Mouse (Mus musculus) liver, embryonic 12.5 days (tissue): Measurements from ENCODE around the gene Rad18. TPM values are rescaled to one million over a fixed set of nuclear protein-coding genes. Genes with fewer than 3 reads are reported as not detected.

ENCODE experiments used
- ATAC-seq: fragments of 200-750 bp; cut with Nextera tagmentation; 2 replicates; pipeline ENCODE4 v1.8.0; 2017; ENCODE audit warnings: moderate number of reproducible peaks, mild to moderate bottlenecking, moderate library complexity
- H3K27ac ChIP-seq: fragments of 300-500 bp; sonication (generic); 2 replicates; pipeline ENCODE4 v1.5.1; 2016; ENCODE audit warnings: mild to moderate bottlenecking
- H3K27me3 ChIP-seq: fragments of 300-500 bp; sonication (generic); replicated peaks from 2 replicates; pipeline ENCODE4 v1.6.1; 2016; ENCODE audit warnings: mild to moderate bottlenecking, moderate library complexity
- H3K36me3 ChIP-seq: fragments of 300-500 bp; sonication (generic); 2 replicates; pipeline ENCODE4 v1.6.1; 2016; ENCODE audit warnings: mild to moderate bottlenecking, moderate library complexity
- H3K4me1 ChIP-seq: fragments of 300-500 bp; sonication (generic); 2 replicates; pipeline ENCODE4 v1.6.1; 2016
- H3K4me2 ChIP-seq: fragments of 300-500 bp; sonication (generic); 2 replicates; pipeline ENCODE4 v1.6.1; 2016; ENCODE audit warnings: mild to moderate bottlenecking, moderate library complexity
- H3K4me3 ChIP-seq: fragments of 300-500 bp; sonication (generic); 2 replicates; pipeline ENCODE4 v1.5.1; 2016; ENCODE audit warnings: mild to moderate bottlenecking, moderate library complexity
- H3K9ac ChIP-seq: fragments of 300-500 bp; sonication (generic); 2 replicates; pipeline ENCODE4 v1.6.1; 2016; ENCODE audit warnings: mild to moderate bottlenecking, moderate library complexity
- H3K9me3 ChIP-seq: fragments of 300-500 bp; sonication (generic); replicated peaks from 2 replicates; pipeline ENCODE4 v1.6.1; 2016; ENCODE audit warnings: mild to moderate bottlenecking, moderate library complexity
- WGBS: fragments of 180-500 bp; shearing (Covaris S2); methylation state at CpG from one replicate; pipeline ENCODE4 v1.1.7; 2016; ENCODE audit not compliant: insufficient replicate concordance; 5-methylcytosine and 5-hydroxymethylcytosine counted together
- polyA plus RNA-seq: library from polyadenylated mRNA; unstranded; fragments of >200 nt; fragmentation: Nextera tagmentation; extraction: Ambion mirVana; gene quantifications from 2 replicates; pipeline ENCODE4 v1.2.1, GENCODE M21; 2016

The Rad18 gene
- polyA plus RNA-seq, 1 experiment from 2014 or later = 39.8 TPM

DNA sequence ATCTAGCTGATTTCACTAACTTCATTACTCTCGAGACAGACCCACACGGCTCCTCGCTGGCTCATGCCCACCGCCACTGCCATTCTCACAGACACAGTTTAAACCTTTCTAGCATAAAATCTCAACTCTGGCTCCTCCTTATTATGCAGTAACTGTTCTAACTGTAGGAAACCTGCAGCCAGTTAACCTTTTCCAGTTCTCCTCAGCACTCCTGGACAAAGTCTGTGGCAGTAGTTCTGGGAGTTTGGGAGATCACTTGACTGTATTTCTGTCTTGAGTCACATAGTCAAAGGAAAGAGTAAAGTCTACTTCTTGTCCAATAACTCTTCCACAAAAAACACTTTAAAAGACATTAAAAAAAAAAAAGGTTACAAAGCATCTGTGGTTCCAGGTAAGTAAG is 66.2 kb downstream of the Rad18 start:
- no peaks in the 10 kb centered on the region for H3K4me1 ChIP-seq
- no peak overlapping the region for H3K4me3 ChIP-seq
- no peaks in the 10 kb centered on the region for H3K9me3 ChIP-seq
- no peak overlapping the region for H3K4me2 ChIP-seq
- no peak overlapping the region for H3K9ac ChIP-seq
- WGBS = 89% methylated on average over 4 of the region's 4 CpGs
- H3K27ac ChIP-seq = no peak overlapping the region
- no peak for ATAC-seq
- H3K27me3 ChIP-seq = no peaks in the 10 kb centered on the region
- peaks cover 66% of the 10 kb centered on the region for H3K36me3 ChIP-seq

- Histone ChIP-seq H3K4me2 (no peak overlapping the region), H3K36me3 (peaks cover 64% of the 10 kb centered on the region), H3K9me3 (no peaks in the 10 kb centered on the region), H3K4me3 (no peak overlapping the region), H3K27me3 (no peaks in the 10 kb centered on the region), H3K4me1 (no peaks in the 10 kb centered on the region), H3K27ac (no peak overlapping the region), H3K9ac (no peak overlapping the region)
- 83% methylated on average over 8 of the region's 8 CpGs for WGBS
- no peak for ATAC-seq
Measured at GRCm38 (mm10) chr6:112628301-112628700, 68.2 kb downstream of the Rad18 start.

DNA sequence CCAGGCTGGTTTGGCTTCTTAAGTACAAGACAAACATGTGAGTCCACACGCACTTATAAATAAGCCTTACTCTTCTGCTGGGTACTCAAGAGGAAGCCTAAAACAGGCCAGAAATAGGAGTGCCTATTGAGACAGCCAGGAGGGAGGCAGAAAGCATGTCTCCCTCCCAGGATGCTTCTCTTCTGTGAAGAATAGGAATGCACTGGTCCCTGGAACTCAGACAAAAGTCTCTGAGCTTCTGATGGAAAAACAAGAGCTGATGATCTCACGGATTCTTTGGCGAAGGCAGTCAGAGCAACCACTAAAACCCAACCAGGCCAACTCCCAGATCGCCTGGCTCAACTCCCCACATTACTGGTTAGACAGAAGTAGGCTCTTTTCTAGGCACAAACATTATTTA is 74.2 kb downstream of the Rad18 start:
- H3K9me3 ChIP-seq = no peaks in the 10 kb centered on the region
- no peak overlapping the region for H3K4me3 ChIP-seq
- WGBS = 83% methylated on average over 4 of the region's 4 CpGs
- H3K27ac ChIP-seq = no peak overlapping the region
- H3K9ac ChIP-seq = no peak overlapping the region
- H3K4me1 ChIP-seq = 0 out of 2 replicates have a peak, but pooled peaks cover 5% of the 10 kb centered on the region
- no peaks in the 10 kb centered on the region for H3K27me3 ChIP-seq
- no peak overlapping the region for H3K4me2 ChIP-seq
- peaks cover 71% of the 10 kb centered on the region for H3K36me3 ChIP-seq
- no peak for ATAC-seq

DNA sequence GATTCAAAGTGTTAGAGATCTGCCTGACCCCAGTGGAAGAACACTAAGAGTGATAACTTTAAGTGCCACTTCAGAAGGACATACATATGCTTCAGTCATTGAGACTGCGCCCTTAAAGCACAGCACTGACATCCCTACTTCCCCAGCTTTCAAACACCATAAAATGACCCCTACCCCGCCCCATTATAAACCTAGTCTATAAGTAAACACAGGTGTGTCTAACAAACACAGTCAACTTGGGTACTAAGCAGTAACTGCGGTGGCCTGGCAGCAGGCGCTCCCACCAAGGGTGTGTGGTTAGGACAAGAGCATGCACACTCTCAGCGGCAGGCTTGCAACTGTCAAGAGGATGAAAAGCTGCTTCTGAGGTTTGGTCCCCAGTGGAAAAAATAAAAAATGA is 76.5 kb downstream of the Rad18 start:
- H3K4me2 ChIP-seq = no peak overlapping the region
- no peak overlapping the region for H3K27ac ChIP-seq
- H3K4me1 ChIP-seq = 0 out of 2 replicates have a peak, but pooled peaks cover 5% of the 10 kb centered on the region
- H3K4me3 ChIP-seq = no peak overlapping the region
- no peak for ATAC-seq
- no peak overlapping the region for H3K9ac ChIP-seq
- H3K36me3 ChIP-seq = peaks cover 52% of the 10 kb centered on the region
- 81% methylated on average over 5 of the region's 5 CpGs for WGBS
- H3K9me3 ChIP-seq = no peaks in the 10 kb centered on the region
- no peaks in the 10 kb centered on the region for H3K27me3 ChIP-seq

DNA sequence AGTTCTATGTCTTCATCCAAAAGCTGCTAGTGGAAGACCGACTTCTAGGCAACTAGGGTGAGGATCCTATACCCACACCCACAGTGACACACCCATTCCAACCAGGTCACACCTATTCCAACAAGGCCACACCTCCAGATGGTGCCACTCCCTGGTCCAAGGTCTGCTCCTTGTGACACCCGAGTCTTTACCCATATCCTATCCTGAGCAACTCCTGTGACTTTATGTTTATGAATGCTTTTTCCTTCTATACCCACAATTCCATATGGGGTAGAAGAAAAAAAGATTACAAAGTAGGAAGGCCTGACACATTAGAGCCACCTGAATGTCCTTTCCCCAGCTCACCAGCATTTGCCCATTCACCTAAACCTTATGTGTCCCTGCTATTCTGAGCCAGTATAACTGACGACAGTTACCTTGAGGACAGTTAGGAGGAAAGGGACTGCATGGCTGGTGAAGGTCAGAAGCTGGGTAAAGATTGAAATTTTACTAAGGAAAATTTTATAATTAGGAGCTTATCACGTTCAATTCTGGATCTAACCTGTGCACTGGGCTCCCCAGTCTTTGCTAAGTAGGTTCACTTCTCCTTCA is 78.7 kb downstream of the Rad18 start:
- H3K27ac ChIP-seq = no peak overlapping the region
- no peak overlapping the region for H3K4me2 ChIP-seq
- 80% methylated on average over 4 of the region's 4 CpGs for WGBS
- no peak for ATAC-seq
- 0 out of 2 replicates have a peak, but pooled peaks cover 5% of the 10 kb centered on the region for H3K4me1 ChIP-seq
- no peak overlapping the region for H3K9ac ChIP-seq
- no peak overlapping the region for H3K4me3 ChIP-seq
- H3K27me3 ChIP-seq = no peaks in the 10 kb centered on the region
- H3K9me3 ChIP-seq = no peaks in the 10 kb centered on the region
- peaks cover 41% of the 10 kb centered on the region for H3K36me3 ChIP-seq

- WGBS = 82% methylated on average over 4 of the region's 4 CpGs
- no peak for ATAC-seq
- Histone ChIP-seq H3K9ac (no peak overlapping the region), H3K4me1 (no peaks in the 10 kb centered on the region), H3K4me2 (no peak overlapping the region), H3K27me3 (no peaks in the 10 kb centered on the region), H3K27ac (no peak overlapping the region), H3K4me3 (no peak overlapping the region), H3K9me3 (no peaks in the 10 kb centered on the region), H3K36me3 (no peaks in the 10 kb centered on the region)
Measured at GRCm38 (mm10) chr6:112609027-112609426, 87.5 kb downstream of the Rad18 start.

- no peak for ATAC-seq
- Histone ChIP-seq H3K4me1 (no peaks in the 10 kb centered on the region), H3K4me2 (no peak overlapping the region)
Measured at GRCm38 (mm10) chr6:112603866-112604265, 92.6 kb downstream of the Rad18 start.

GRCm38 (mm10) chr6:112594971-112595370 is 101.5 kb downstream of the Rad18 start:
- Histone ChIP-seq H3K4me1 (no peaks in the 10 kb centered on the region), H3K9ac (no peak overlapping the region), H3K4me3 (no peak overlapping the region), H3K4me2 (no peak overlapping the region), H3K36me3 (no peaks in the 10 kb centered on the region), H3K9me3 (no peaks in the 10 kb centered on the region), H3K27ac (no peak overlapping the region), H3K27me3 (no peaks in the 10 kb centered on the region)
- ATAC-seq = no peak
- WGBS = 72% methylated on average over 7 of the region's 7 CpGs

More at GRCm38 (mm10) chr6:112603866-112604265, 92.6 kb downstream of the Rad18 start:
- Histone ChIP-seq H3K9me3 (no peaks in the 10 kb centered on the region), H3K27ac (no peak overlapping the region), H3K9ac (no peak overlapping the region), H3K36me3 (no peaks in the 10 kb centered on the region), H3K4me3 (no peak overlapping the region), H3K27me3 (no peaks in the 10 kb centered on the region)

DNA sequence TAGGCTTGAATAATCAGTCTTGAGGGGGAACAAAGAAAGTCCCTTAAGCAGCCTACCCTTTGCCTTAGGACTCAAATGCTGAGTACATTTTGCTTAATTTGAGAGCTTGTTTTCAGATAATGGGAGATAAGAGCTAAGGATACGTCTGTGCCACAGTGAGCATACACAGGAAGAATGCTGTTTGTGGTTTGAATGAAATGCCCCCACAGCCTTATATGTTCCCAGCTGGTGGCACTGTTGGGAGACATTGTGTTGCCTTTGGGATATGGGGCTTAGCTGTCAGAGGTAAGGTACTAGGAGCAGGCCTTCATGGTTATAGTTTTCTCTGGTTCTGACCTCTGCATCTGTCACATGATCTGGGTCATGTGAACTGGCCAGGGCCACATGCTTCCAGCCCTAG is 108.6 kb downstream of the Rad18 start:
- H3K27me3 ChIP-seq = no peaks in the 10 kb centered on the region

DNA sequence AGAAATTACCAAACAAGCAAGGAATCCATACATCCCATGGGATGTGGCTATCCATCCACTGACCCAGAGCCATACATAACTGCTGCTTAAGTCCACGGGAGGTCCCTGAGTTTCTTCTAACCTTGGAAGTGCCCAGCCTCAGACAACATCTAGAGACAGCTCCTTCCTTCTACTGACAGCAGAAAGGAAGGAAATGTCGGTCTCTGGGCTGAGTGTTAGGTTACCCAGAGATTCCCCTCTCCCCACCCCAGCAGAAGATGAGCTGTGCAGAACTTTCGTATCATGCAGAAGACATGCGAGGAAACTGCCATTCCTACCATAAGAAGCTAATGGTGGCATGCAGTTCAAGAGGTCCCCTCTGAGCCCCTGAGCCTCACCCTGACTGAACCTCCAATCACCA is 109.5 kb downstream of the Rad18 start:
- WGBS = 36% methylated on average over 4 of the region's 4 CpGs
- H3K36me3 ChIP-seq = no peaks in the 10 kb centered on the region
- no peak overlapping the region for H3K27ac ChIP-seq
- ATAC-seq = no peak
- H3K9me3 ChIP-seq = no peaks in the 10 kb centered on the region
- no peak overlapping the region for H3K4me2 ChIP-seq
- no peaks in the 10 kb centered on the region for H3K27me3 ChIP-seq
- H3K4me1 ChIP-seq = no peaks in the 10 kb centered on the region
- H3K9ac ChIP-seq = no peak overlapping the region
- H3K4me3 ChIP-seq = no peak overlapping the region

More for the DNA sequence above, 108.6 kb downstream of the Rad18 start:
- H3K4me2 ChIP-seq = no peak overlapping the region
- H3K4me3 ChIP-seq = no peak overlapping the region
- no peak overlapping the region for H3K9ac ChIP-seq
- no peaks in the 10 kb centered on the region for H3K36me3 ChIP-seq
- no peaks in the 10 kb centered on the region for H3K9me3 ChIP-seq
- no peaks in the 10 kb centered on the region for H3K4me1 ChIP-seq
- 18% methylated on average over 1 of the region's 1 CpGs for WGBS
- H3K27ac ChIP-seq = no peak overlapping the region
- ATAC-seq = no peak

GRCm38 (mm10) chr6:112584961-112585360 is 111.5 kb downstream of the Rad18 start:
- H3K4me3 ChIP-seq = no peak overlapping the region
- H3K36me3 ChIP-seq = no peaks in the 10 kb centered on the region
- H3K4me1 ChIP-seq = no peaks in the 10 kb centered on the region
- no peaks in the 10 kb centered on the region for H3K9me3 ChIP-seq
- 74% methylated on average over 5 of the region's 5 CpGs for WGBS
- ATAC-seq = no peak
- no peaks in the 10 kb centered on the region for H3K27me3 ChIP-seq
- no peak overlapping the region for H3K4me2 ChIP-seq
- no peak overlapping the region for H3K27ac ChIP-seq
- no peak overlapping the region for H3K9ac ChIP-seq

- ATAC-seq = no peak
- Histone ChIP-seq H3K4me1 (no peaks in the 10 kb centered on the region), H3K36me3 (no peaks in the 10 kb centered on the region), H3K9me3 (no peaks in the 10 kb centered on the region), H3K9ac (no peak overlapping the region), H3K4me2 (no peak overlapping the region), H3K27ac (no peak overlapping the region), H3K4me3 (no peak overlapping the region), H3K27me3 (no peaks in the 10 kb centered on the region)
- 73% methylated on average over 4 of the region's 4 CpGs for WGBS
Measured at GRCm38 (mm10) chr6:112582022-112582421, 114.5 kb downstream of the Rad18 start.

- Histone ChIP-seq H3K9ac (no peak overlapping the region), H3K9me3 (no peaks in the 10 kb centered on the region), H3K4me1 (no peaks in the 10 kb centered on the region), H3K36me3 (no peaks in the 10 kb centered on the region), H3K27ac (no peak overlapping the region), H3K27me3 (no peaks in the 10 kb centered on the region), H3K4me2 (no peak overlapping the region), H3K4me3 (no peak overlapping the region)
- 16% methylated on average over 5 of the region's 5 CpGs for WGBS
- no peak for ATAC-seq
Measured at GRCm38 (mm10) chr6:112577198-112577597, 119.3 kb downstream of the Rad18 start.
